Mouse (Mus musculus) forebrain, embryonic 13.5 days (tissue): ENCODE measurements around the gene Pygl. TPM values are rescaled to one million over a fixed set of nuclear protein-coding genes. Genes with fewer than 3 reads are reported as not detected.

ENCODE experiments used
- ATAC-seq: fragments of 200-750 bp; cut with Nextera tagmentation; 2 replicates; pipeline ENCODE4 v1.8.0; 2017
- H3K27ac ChIP-seq: fragments of 300-500 bp; sonication (generic); 2 replicates; pipeline ENCODE4 v1.5.1; 2015; ENCODE audit warnings: inconsistent platforms, mild to moderate bottlenecking, moderate library complexity
- H3K27me3 ChIP-seq: fragments of 300-500 bp; sonication (generic); 2 replicates; pipeline ENCODE4 v1.6.1; 2015; ENCODE audit warnings: mild to moderate bottlenecking, inconsistent platforms
- H3K36me3 ChIP-seq: fragments of 300-500 bp; sonication (generic); 2 replicates; pipeline ENCODE4 v1.6.1; 2015; ENCODE audit warnings: mild to moderate bottlenecking, inconsistent platforms; ENCODE audit not compliant: poor library complexity, severe bottlenecking
- H3K4me1 ChIP-seq: fragments of 300-500 bp; sonication (generic); 2 replicates; pipeline ENCODE4 v1.6.1; 2015; ENCODE audit warnings: inconsistent platforms
- H3K4me2 ChIP-seq: fragments of 300-500 bp; sonication (generic); 2 replicates; pipeline ENCODE4 v1.6.1; 2015; ENCODE audit warnings: inconsistent platforms, mild to moderate bottlenecking, moderate library complexity
- H3K4me3 ChIP-seq: fragments of 300-500 bp; sonication (generic); 2 replicates; pipeline ENCODE4 v1.5.1; 2015; ENCODE audit warnings: mild to moderate bottlenecking, inconsistent platforms
- H3K9ac ChIP-seq: fragments of 300-500 bp; sonication (generic); 2 replicates; pipeline ENCODE4 v1.6.1; 2015; ENCODE audit warnings: mild to moderate bottlenecking, inconsistent platforms
- H3K9me3 ChIP-seq: fragments of 300-500 bp; sonication (generic); replicated peaks from 2 replicates; pipeline ENCODE4 v1.6.1; 2016; ENCODE audit warnings: inconsistent platforms
- WGBS: fragments of 180-500 bp; shearing (Covaris S2); methylation state at CpG from one replicate; pipeline ENCODE4 v1.1.7; 2015; 5-methylcytosine and 5-hydroxymethylcytosine counted together
- polyA plus RNA-seq: library from polyadenylated mRNA; unstranded; fragments of >200 nt; fragmentation: Nextera tagmentation; extraction: Ambion mirVana; gene quantifications from 2 replicates; pipeline ENCODE4 v1.2.1, GENCODE M21; 2015

Pygl gene
- 2.5 and 3.4 TPM in 2 replicates for polyA plus RNA-seq

GRCm38 (mm10) chr12:70231294-70231693 lies at the start of gene Pygl:
Gene Pygl, minus strand, starts transcription at chr12:70231488.
- Histone ChIP-seq H3K9ac (no peak within 1 kb of the TSS), H3K4me1 (peaks cover 23% of the 10 kb centered on the region), H3K36me3 (no peaks in the 10 kb centered on the region), H3K9me3 (no peaks in the 10 kb centered on the region), H3K27ac (no peak within 1 kb of the TSS), H3K4me3 (no peak within 1 kb of the TSS), H3K27me3 (peaks cover 10% of the 10 kb centered on the region; the same call in 1 of the 2 replicates), H3K4me2 (no peak within 1 kb of the TSS)
- 89% methylated on average over 2 of the region's 2 CpGs for WGBS
- no peak for ATAC-seq

DNA sequence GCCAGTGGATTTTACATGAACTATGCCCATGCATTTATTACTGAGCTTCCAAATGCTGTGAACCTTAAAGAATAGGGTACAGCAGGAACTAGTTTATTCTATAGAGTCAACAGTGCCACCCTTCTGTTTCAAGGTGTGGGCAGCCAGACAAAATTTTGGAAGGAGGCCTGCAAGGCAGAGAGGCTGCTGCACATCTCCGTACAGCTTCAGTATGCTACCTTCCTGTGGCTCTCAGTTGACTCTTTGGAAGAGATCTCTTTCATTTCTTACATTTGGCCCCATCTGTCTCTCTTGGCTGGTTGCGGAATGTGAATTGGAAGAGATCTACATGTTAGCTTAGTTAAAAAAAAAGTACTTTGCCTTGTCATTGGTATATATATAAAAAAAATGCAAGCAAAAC lies 49.6 kb upstream of the Pygl start:
- no peak overlapping the region for H3K27ac ChIP-seq
- no peak overlapping the region for H3K4me3 ChIP-seq
- no peak overlapping the region for H3K4me2 ChIP-seq
- H3K9ac ChIP-seq, result no peak overlapping the region
- WGBS, result 90% methylated on average over 2 of the region's 2 CpGs
- ATAC-seq, result no peak
- H3K27me3 ChIP-seq, result no peaks in the 10 kb centered on the region
- H3K36me3 ChIP-seq, result 0 out of 2 replicates have a peak, but pooled peaks cover 10% of the 10 kb centered on the region
- H3K4me1 ChIP-seq, result peaks cover 20% of the 10 kb centered on the region
- H3K9me3 ChIP-seq, result no peaks in the 10 kb centered on the region

DNA sequence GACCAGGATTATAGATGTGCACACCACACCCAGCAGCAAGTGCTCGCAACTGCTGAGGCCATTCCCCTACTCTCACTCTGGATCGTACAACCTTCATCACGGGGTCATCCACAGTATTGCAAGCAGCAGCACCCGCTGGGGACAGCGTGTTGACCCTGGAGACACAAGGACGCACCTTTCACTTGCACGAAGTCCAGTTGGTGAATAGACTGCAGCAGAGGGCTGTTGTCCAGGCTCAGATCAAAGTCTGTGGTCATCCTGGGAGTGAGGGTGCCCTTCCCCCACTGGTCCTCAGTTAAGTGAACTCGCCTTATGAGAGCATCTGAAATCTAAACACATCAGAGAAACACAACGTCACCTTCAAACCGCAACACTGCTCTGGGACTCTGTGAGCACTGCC lies 49.1 kb upstream of the Pygl start:
- Histone ChIP-seq H3K4me3 (no peak overlapping the region), H3K36me3 (0 out of 2 replicates have a peak, but pooled peaks cover 10% of the 10 kb centered on the region), H3K27me3 (no peaks in the 10 kb centered on the region), H3K4me1 (peaks cover 16% of the 10 kb centered on the region), H3K27ac (no peak overlapping the region), H3K9me3 (no peaks in the 10 kb centered on the region), H3K4me2 (no peak overlapping the region), H3K9ac (no peak overlapping the region)
- WGBS, result 93% methylated on average over 10 of the region's 10 CpGs
- ATAC-seq, result no peak

- H3K4me1 ChIP-seq, result peaks cover 13% of the 10 kb centered on the region
- no peak overlapping the region for H3K4me3 ChIP-seq
- WGBS, result 62% methylated on average over 12 of the region's 12 CpGs
- H3K9ac ChIP-seq, result no peak overlapping the region
- no peaks in the 10 kb centered on the region for H3K9me3 ChIP-seq
- ATAC-seq, result peak; percentile 92
- no peaks in the 10 kb centered on the region for H3K27me3 ChIP-seq
- peak overlapping the region; percentile 49; the same call in 1 of the 2 replicates for H3K27ac ChIP-seq
- H3K36me3 ChIP-seq, result 0 out of 2 replicates have a peak, but pooled peaks cover 7% of the 10 kb centered on the region
- H3K4me2 ChIP-seq, result no peak overlapping the region
Observed at GRCm38 (mm10) chr12:70277071-70277939, 46.0 kb upstream of the Pygl start.

GRCm38 (mm10) chr12:70269724-70270123 lies 38.4 kb upstream of the Pygl start:
- ATAC-seq, result no peak
- Histone ChIP-seq H3K27ac (no peak overlapping the region), H3K27me3 (no peaks in the 10 kb centered on the region), H3K4me1 (no peaks in the 10 kb centered on the region), H3K9ac (no peak overlapping the region), H3K4me2 (no peak overlapping the region), H3K36me3 (peaks cover 10% of the 10 kb centered on the region), H3K4me3 (no peak overlapping the region), H3K9me3 (no peaks in the 10 kb centered on the region)
- WGBS, result 70% methylated on average over 6 of the region's 6 CpGs

- Histone ChIP-seq H3K27ac (no peak overlapping the region), H3K9me3 (no peaks in the 10 kb centered on the region), H3K4me2 (no peak overlapping the region), H3K36me3 (peaks cover 10% of the 10 kb centered on the region), H3K9ac (no peak overlapping the region), H3K27me3 (no peaks in the 10 kb centered on the region), H3K4me1 (no peaks in the 10 kb centered on the region), H3K4me3 (no peak overlapping the region)
- WGBS, result 89% methylated on average over 9 of the region's 9 CpGs
- ATAC-seq, result no peak
Observed at GRCm38 (mm10) chr12:70267314-70267713, 36.0 kb upstream of the Pygl start.

GRCm38 (mm10) chr12:70266494-70266931 lies 35.2 kb upstream of the Pygl start:
- H3K9ac ChIP-seq, result no peak overlapping the region
- H3K9me3 ChIP-seq, result no peaks in the 10 kb centered on the region
- no peak overlapping the region for H3K4me2 ChIP-seq
- H3K27ac ChIP-seq, result no peak overlapping the region
- WGBS, result 61% methylated on average over 8 of the region's 8 CpGs
- H3K27me3 ChIP-seq, result no peaks in the 10 kb centered on the region
- no peak overlapping the region for H3K4me3 ChIP-seq
- no peak for ATAC-seq
- H3K4me1 ChIP-seq, result no peaks in the 10 kb centered on the region
- H3K36me3 ChIP-seq, result peaks cover 10% of the 10 kb centered on the region

DNA sequence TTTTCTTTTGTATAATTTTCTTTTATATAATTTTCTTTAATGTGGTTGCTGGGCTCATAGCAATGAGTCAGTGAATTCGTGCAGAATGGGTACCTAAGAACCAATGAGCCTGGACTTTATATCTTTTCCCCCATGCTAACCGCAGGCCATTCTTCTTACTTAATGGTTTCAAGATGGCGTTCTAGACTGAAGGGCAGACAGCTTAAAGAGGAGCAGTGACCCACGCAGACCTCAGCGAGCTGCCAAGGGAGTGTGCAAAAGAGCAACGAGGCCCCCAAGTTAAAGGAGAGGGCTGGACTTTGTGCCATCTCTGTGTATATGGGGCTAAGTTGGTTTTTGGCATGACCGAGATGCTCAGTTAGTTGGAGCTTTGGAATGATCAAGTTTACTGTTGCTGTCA lies 32.4 kb upstream of the Pygl start:
- H3K4me2 ChIP-seq, result no peak overlapping the region
- no peak for ATAC-seq
- WGBS, result 37% methylated on average over 7 of the region's 7 CpGs
- no peak overlapping the region for H3K27ac ChIP-seq
- H3K27me3 ChIP-seq, result no peaks in the 10 kb centered on the region
- no peak overlapping the region for H3K9ac ChIP-seq
- peaks cover 10% of the 10 kb centered on the region for H3K36me3 ChIP-seq
- H3K4me3 ChIP-seq, result no peak overlapping the region
- no peaks in the 10 kb centered on the region for H3K9me3 ChIP-seq
- no peaks in the 10 kb centered on the region for H3K4me1 ChIP-seq

DNA sequence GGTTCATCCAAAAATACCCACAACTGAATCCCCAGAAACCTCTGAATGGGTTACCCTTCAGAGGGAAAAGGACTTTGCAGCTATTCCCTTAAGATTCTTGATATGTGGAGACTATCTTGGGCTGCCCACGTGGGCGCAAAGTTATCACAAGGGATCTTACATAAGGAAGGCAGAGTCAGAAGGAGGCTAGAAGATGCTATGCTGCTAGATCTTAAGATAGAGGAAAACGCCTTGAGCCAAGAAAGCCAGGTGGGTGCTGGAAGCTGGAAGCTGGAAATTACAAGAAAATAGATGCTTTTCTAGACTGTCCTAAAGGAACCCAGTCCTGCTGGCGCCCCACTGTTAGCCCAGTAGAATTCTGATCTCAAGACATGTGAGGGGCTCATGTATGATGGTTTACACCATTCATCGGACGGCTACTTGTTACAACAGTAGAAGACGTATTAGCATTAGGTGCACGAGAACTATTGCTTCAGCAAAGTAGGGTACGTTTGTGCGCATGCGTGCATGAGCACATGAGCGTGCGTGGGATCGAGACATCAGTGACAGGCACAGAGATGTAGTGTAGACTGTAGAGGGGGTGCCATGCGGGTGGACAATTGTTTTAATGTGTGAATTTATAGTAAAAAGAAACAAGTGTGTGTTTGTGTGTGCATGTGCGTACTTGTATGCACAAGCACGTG lies 31.1 kb upstream of the Pygl start:
- H3K4me1 ChIP-seq, result no peaks in the 10 kb centered on the region
- H3K36me3 ChIP-seq, result peaks cover 2% of the 10 kb centered on the region; the same call in 1 of the 2 replicates
- WGBS, result 93% methylated on average over 17 of the region's 17 CpGs
- ATAC-seq, result no peak
- no peak overlapping the region for H3K9ac ChIP-seq
- no peak overlapping the region for H3K4me2 ChIP-seq
- no peaks in the 10 kb centered on the region for H3K9me3 ChIP-seq
- no peaks in the 10 kb centered on the region for H3K27me3 ChIP-seq
- no peak overlapping the region for H3K27ac ChIP-seq
- no peak overlapping the region for H3K4me3 ChIP-seq

- Histone ChIP-seq H3K9me3 (no peaks in the 10 kb centered on the region), H3K4me1 (peaks cover 21% of the 10 kb centered on the region), H3K4me2 (no peak overlapping the region), H3K27me3 (no peaks in the 10 kb centered on the region), H3K9ac (no peak overlapping the region), H3K4me3 (no peak overlapping the region), H3K36me3 (no peaks in the 10 kb centered on the region), H3K27ac (no peak overlapping the region)
- no peak for ATAC-seq
- WGBS, result 88% methylated on average over 15 of the region's 15 CpGs
Observed at GRCm38 (mm10) chr12:70251210-70251884, 20.1 kb upstream of the Pygl start.

DNA sequence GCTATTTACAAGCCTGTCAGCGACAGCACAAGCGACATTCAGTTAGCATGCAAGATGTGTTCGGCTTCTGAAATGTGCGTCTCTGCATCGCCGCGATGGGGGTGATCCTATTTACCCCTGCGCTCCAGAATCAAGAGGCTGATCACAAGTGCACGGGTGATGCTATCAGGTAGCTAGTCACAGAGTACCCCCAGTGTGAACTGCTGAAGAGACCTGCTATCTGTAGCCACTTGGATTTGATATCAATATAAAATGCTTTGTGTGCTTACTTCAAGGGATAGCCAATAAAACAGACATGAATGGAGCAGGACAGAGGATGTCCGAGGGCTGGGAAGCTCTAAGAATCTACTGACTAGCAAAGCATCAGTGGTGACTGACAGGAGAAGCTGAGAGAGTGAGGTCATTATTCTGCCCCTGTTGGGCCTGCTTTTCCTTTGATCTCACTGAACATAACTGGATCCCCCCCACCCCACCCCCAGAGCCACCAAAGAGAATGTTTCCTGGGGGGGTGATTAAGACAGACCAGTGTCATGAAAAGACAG lies 18.4 kb upstream of the Pygl start:
- Histone ChIP-seq H3K9me3 (no peaks in the 10 kb centered on the region), H3K9ac (no peak overlapping the region), H3K4me1 (peaks cover 21% of the 10 kb centered on the region), H3K27me3 (no peaks in the 10 kb centered on the region), H3K4me2 (no peak overlapping the region), H3K27ac (peak overlapping the region; percentile 10; the same call in 1 of the 2 replicates), H3K36me3 (no peaks in the 10 kb centered on the region), H3K4me3 (no peak overlapping the region)
- ATAC-seq, result no peak; the same call in 1 of the 2 replicates
- WGBS, result 80% methylated on average over 10 of the region's 10 CpGs
